Mouse (Mus musculus) naive thymus-derived CD4-positive, alpha-beta T cell, adult 2 months (primary cell): Measurements from ENCODE around the gene Arhgap10.
A peak's percentile ranks its signal among the peaks of the same experiment; 100 is the strongest.
"Not testable (repeated sequence)": the region's sequence is repeated elsewhere in the genome, so short reads cannot be mapped to it uniquely, and the experiment has no call there.

Experiments used
- DNase-seq: peaks from one replicate; pipeline ENCODE4 v3.0.0-alpha.2; 2011; ENCODE audit warnings: low read depth

Arhgap10 gene

DNA sequence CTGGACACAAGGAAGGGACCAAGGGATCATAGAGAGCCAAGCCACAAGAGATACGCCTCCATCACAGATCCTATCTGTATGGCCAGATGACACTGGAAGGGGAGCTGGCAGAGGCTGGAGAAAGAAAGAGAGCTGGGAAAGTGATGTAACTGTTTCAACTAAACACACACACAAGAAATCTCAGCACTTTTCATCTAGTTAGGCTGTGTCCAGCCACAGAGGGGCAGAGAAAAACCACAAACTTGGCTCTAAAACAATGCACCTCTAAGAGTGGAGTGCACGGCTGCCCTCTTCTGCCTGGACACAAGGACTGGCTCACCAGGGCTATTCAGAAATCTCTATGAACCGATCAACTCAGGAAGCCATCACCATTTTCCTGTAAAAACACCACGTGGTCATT, 175.6 kb downstream of the Arhgap10 start:
- DNase-seq: no peak

GRCm38 (mm10) chr8:77341329-77341728, 176.4 kb downstream of the Arhgap10 start:
- no peak for DNase-seq

DNA sequence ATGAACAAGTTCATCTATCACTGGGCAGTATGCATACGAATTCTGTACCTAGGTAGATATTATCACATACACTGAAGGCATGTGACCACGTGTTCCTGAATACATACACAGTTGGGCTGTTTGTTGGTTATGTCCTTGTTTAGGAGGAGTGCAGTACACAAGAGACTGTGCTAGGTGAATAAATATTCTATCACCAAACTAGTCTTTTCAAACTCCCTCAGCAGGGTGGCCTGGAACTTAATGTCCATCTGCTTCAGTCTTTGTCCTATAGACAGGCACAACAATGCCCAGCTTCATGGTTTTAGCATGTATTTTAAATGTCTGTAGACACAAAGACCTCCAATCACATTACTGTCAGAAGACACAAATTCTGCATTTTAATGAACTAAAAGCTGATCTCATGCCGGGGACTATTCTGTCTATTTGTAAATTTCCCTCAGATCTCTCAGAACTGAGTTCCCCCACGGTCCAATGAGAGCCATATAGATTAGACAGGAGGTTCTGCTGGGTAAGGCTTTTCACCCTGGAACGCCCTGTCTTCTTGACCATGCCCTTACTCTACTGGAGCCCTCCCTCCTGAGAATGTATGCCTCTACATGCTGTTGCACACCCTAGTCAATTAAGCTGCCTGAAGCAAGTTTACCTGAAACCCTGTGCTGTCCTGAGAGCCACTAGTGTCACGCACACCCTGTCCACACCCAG, 177.6 kb downstream of the Arhgap10 start:
- DNase-seq: no peak

GRCm38 (mm10) chr8:77337272-77337671, 180.5 kb downstream of the Arhgap10 start:
- DNase-seq: no peak

GRCm38 (mm10) chr8:77331180-77331579, 186.6 kb downstream of the Arhgap10 start:
- DNase-seq: no peak

GRCm38 (mm10) chr8:77330304-77330703, 187.4 kb downstream of the Arhgap10 start:
- DNase-seq: no peak

DNA sequence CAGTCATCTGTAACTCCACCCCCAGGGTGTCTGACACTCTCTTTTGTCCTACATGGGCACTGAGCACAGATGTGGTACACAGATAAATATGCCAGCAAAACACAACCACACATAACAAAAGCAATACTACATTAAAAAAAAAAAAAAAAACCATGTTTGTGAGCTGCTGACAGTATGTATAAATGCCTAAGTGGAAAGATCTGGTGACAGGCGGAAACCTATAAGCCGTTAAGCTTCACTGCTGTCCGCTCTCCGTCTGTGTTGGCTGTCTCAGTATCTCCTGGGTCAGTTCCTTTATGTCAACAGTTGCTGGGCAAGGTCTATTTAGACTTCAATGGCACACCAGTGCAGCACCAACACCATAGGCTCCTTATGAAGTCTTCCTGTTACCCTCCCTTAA, 188.0 kb downstream of the Arhgap10 start:
- no peak for DNase-seq

DNA sequence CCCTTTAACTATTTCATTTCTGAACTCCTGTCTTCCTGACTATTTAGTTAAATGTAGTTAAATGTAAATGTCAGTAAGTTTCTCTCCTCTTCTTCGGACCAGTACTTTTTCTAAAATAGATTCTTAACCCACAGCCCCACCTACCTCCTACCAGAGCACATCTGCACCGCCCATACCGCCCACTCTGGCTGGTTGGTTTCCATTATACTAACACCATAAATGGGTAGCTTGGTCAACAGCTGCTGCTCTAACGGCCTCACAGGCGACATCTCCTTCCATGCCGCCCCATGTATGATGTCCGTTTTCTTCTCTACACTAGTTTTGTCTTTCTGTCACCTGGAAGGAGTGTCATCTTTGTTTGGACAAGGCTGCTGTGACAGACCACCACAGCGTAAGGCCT, 189.3 kb downstream of the Arhgap10 start:
- no peak for DNase-seq

- no peak for DNase-seq
These were observed 190.4 kb downstream of the Arhgap10 start for GRCm38 (mm10) chr8:77327326-77327725.

- not testable (repeated sequence) for DNase-seq
These were observed 195.0 kb downstream of the Arhgap10 start for GRCm38 (mm10) chr8:77322727-77323126.

DNA sequence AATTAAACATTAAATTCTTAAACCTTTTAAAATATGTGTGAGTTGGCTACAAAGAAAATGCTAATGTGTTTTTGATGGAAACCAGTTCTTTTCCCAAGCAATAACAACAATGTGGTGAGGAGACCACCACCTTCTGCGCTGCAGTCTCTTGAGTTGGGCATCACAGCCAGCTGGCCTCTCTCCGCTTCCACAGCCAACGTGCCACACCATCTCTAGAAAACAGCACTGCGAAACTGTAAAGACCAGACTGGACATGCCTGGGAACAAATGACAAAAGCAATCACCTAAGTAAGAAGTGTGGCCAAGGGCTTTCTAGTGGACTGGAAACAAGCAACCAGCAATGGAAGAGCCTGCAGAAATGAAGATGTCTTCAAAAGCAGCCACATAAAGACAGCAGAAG, 195.9 kb downstream of the Arhgap10 start:
- DNase-seq: no peak

- DNase-seq: no peak
These were observed 199.2 kb downstream of the Arhgap10 start for GRCm38 (mm10) chr8:77318590-77318989.

- no peak for DNase-seq
These were observed 200.0 kb downstream of the Arhgap10 start for GRCm38 (mm10) chr8:77317771-77318170.

- no peak for DNase-seq
These were observed 204.8 kb downstream of the Arhgap10 start for GRCm38 (mm10) chr8:77313003-77313402.

- no peak for DNase-seq
These were observed 206.0 kb downstream of the Arhgap10 start for GRCm38 (mm10) chr8:77311762-77312161.

GRCm38 (mm10) chr8:77310541-77310940, 207.2 kb downstream of the Arhgap10 start:
- DNase-seq: no peak

- no peak for DNase-seq
These were observed 207.7 kb downstream of the Arhgap10 start for GRCm38 (mm10) chr8:77310026-77310425.

- no peak for DNase-seq
These were observed 223.2 kb downstream of the Arhgap10 start for GRCm38 (mm10) chr8:77294599-77294998.

GRCm38 (mm10) chr8:77292649-77293048, 225.1 kb downstream of the Arhgap10 start:
- DNase-seq: peak; percentile 38

DNA sequence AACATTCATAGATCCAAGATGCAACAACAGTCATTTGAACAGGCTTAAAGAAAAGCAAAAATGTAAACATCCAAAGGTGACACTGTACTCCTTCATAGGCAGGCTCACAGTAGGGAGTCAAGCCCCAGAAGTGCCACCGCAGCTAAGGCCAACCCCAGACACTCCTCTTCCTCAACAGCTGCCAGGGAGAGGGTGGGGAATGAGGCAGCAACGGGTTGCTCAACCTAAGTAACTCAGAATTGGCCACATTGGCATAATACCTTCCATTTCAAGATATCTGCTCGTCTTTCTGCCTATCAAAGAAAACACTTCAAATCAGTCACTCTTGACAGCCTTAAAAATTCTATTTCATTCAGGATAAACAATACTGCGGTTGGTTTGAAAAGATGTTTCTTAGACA, 225.6 kb downstream of the Arhgap10 start:
- peak; percentile 9 for DNase-seq

DNA sequence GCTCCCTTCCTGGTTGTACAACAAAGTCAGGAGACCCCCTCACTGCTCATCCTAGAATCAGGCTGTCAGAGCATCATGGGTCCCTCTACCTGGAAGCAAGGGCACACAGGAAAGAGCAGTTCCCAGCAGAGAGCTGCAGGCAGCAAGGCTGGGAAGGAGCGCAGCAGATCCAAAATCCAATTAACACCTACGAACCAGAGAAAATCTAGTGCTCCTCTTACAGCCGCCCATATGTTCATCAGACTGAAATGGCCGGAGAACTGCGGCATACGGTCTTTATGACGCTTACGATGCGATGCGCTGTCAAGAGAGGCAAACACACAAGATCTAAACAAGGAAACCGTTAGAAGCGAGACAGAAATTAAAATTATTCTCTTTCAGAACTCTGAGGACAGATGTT, 229.3 kb downstream of the Arhgap10 start:
- DNase-seq: no peak

GRCm38 (mm10) chr8:77288065-77288464, 229.7 kb downstream of the Arhgap10 start:
- no peak for DNase-seq

DNA sequence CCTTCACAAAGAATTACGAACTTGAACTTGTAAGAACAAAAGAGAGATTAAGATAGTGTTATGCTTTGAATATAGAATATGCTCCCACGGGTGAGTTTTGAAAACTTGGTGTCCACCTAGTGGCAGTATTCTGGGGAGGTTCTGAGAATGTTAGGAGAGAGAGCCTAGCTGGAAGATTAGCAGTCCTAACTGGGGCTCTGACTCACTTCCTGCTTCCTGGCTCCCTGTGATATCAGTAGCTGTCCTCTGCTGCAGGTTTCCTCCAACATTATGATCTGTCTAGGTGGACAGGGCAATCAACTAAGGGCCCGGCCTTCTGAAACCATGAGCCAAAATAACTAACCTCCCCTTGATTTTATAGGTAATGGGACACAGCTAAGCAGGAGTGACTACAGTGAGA, 233.3 kb downstream of the Arhgap10 start:
- no peak for DNase-seq

GRCm38 (mm10) chr8:77282605-77283236, 235.0 kb downstream of the Arhgap10 start:
- DNase-seq: peak; percentile 12
